27 mouse cellular contexts compared by ENCODE assay signal in the genomic region with DNA sequence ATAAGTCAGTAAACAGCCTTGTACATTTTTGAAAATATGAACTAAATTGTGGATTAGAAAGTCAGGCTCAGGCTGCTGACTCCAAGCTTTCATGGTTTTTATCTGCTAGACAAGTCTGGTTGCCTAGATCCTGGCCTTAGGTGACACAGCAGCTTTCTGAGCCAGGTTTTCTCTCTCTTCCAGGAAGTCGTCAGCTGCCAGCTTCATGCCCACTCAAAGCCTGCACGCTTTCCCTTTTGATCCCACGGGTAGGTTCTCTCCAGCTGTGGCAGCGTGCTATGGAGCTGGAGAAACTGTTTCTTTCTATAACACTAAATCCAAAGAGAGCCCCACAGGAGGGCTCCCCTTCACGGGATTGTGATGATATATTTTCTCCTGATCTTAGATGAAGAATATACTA.
DNase-seq lines count a peak whose midpoint lies in the region; ATAC-seq and TF ChIP-seq lines count a peak whose summit lies in the region.
"Had no signal": no experiment of that assay in that cellular context is flagged by ENCODE, and none has a peak within 500 bp of the region (broad histone marks: within the 10 kb centered on the region; RNA-seq: fewer than 3 reads in every experiment).

No protein-coding gene starts in this region.

- H3K4me2 ChIP-seq in heart, embryonic 12.5 days: no peak overlapping the region
- no peak overlapping the region for H3K4me2 ChIP-seq in liver, postnatal 0 days (ENCODE audit: low read depth, low read length)
- H3K4me2 ChIP-seq: embryonic facial prominence, embryonic 13.5 days; forebrain, embryonic 12.5 days; heart, embryonic 15.5 days; intestine, embryonic 15.5 days; liver, embryonic 15.5 days; midbrain, embryonic 11.5 days had no signal

- TF ChIP-seq EP300 in liver, postnatal 0 days (IDR thresholded peaks at IDR 0.05; ENCODE audit: low read depth): no peak

- H3K36me3 ChIP-seq in heart, embryonic 12.5 days: no peaks in the 10 kb centered on the region
- no peaks in the 10 kb centered on the region for H3K36me3 ChIP-seq in liver, postnatal 0 days (replicated peaks; ENCODE audit: insufficient read depth, low read length)
- H3K36me3 ChIP-seq: embryonic facial prominence, embryonic 13.5 days; forebrain, embryonic 12.5 days; heart, embryonic 15.5 days; hindbrain, embryonic 10.5 days; intestine, embryonic 15.5 days; limb, embryonic 10.5 days; liver, embryonic 15.5 days had no signal

- H3K9me3 ChIP-seq in heart, embryonic 12.5 days (replicated peaks): 0 out of 2 replicates have a peak, but pooled peaks cover 2% of the 10 kb centered on the region
- H3K9me3 ChIP-seq in liver, postnatal 0 days (ENCODE audit: low read length): no peaks in the 10 kb centered on the region
- H3K9me3 ChIP-seq: embryonic facial prominence, embryonic 13.5 days; heart, embryonic 15.5 days; intestine, embryonic 15.5 days; limb, embryonic 10.5 days; liver, embryonic 15.5 days had no signal

- TF ChIP-seq CTCF in gastrocnemius, adult 2 months (IDR thresholded peaks at IDR 0.05): no peak
- TF ChIP-seq CTCF in liver, postnatal 0 days (IDR thresholded peaks at IDR 0.05; ENCODE audit: low read depth): no peak

- H3K9ac ChIP-seq in heart, embryonic 12.5 days: no peak overlapping the region
- no peak overlapping the region for H3K9ac ChIP-seq in liver, postnatal 0 days (replicated peaks)
- H3K9ac ChIP-seq: embryonic facial prominence, embryonic 13.5 days; forebrain, embryonic 12.5 days; heart, embryonic 15.5 days; intestine, embryonic 15.5 days; liver, embryonic 15.5 days had no signal

- H3K27ac ChIP-seq in gastrocnemius, adult 2 months: no peak overlapping the region
- H3K27ac ChIP-seq in heart, embryonic 12.5 days (ENCODE audit: poor library complexity, severe bottlenecking): no peak overlapping the region
- H3K27ac ChIP-seq in liver, postnatal 0 days (ENCODE audit: low read depth): no peak overlapping the region
- H3K27ac ChIP-seq: embryonic facial prominence, embryonic 13.5 days; forebrain, embryonic 12.5 days; heart, embryonic 15.5 days; hindbrain, embryonic 10.5 days; intestine, embryonic 15.5 days; limb, embryonic 10.5 days; liver, embryonic 15.5 days had no signal

- H3K27me3 ChIP-seq in heart, embryonic 12.5 days (replicated peaks): no peaks in the 10 kb centered on the region
- no peaks in the 10 kb centered on the region for H3K27me3 ChIP-seq in liver, postnatal 0 days (ENCODE audit: insufficient read depth, low read length)
- H3K27me3 ChIP-seq: embryonic facial prominence, embryonic 13.5 days; forebrain, embryonic 12.5 days; heart, embryonic 15.5 days; intestine, embryonic 15.5 days; liver, embryonic 15.5 days had no signal

- no peak for ATAC-seq in heart, embryonic 12.5 days (ENCODE audit: insufficient number of reproducible peaks, low FRiP score)
- ATAC-seq in liver, postnatal 0 days: no peak
- ATAC-seq: CD4-positive, CD25-positive, alpha-beta regulatory T cell, adult 4 months; hindbrain, embryonic 16.5 days; intestine, embryonic 15.5 days had no signal

- intact Hi-C loops in gastrocnemius, adult 2 months (cut with DNase I): no loop called here
- intact Hi-C loops in heart, postnatal 10 days (cut with DNase I): no loop called here
- intact Hi-C loops in left cerebral cortex, postnatal 36 days (cut with DNase I): no loop called here

- peak; percentile 14 for DNase-seq in gastrocnemius, adult 2 months
- no peak for DNase-seq in gastrocnemius, postnatal 10 days
- DNase-seq in heart, postnatal 10 days: peak; percentile 34 to 36
- peak; percentile 14 to 15 for DNase-seq in right cerebral cortex, adult 2 months (ENCODE audit: low spot score in 2 of 2)
- DNase-seq in right cerebral cortex, postnatal 14 days: no peak
- DNase-seq in left cerebral cortex, postnatal 36 days (ENCODE audit: low spot score in 2 of 2): peak; percentile 16 to 25
- DNase-seq in liver, postnatal 0 days: no peak
- DNase-seq: adrenal gland, postnatal 14 days; cerebellum, adult 11 months; cerebellum, adult 9-11 months; gastrocnemius, postnatal 36 days; kidney, adult 8-10 months; kidney, postnatal 14 days; liver; lung, postnatal 10 days had no signal

- no peak overlapping the region for H3K4me3 ChIP-seq in gastrocnemius, adult 2 months
- H3K4me3 ChIP-seq in heart, embryonic 12.5 days: no peak overlapping the region
- H3K4me3 ChIP-seq in liver, postnatal 0 days (ENCODE audit: low read depth, low read length): no peak overlapping the region
- H3K4me3 ChIP-seq: embryonic facial prominence, embryonic 13.5 days; erythroblast, embryonic 14.5 days; forebrain, embryonic 12.5 days; heart, embryonic 15.5 days; hindbrain, embryonic 10.5 days; intestine, embryonic 15.5 days; limb, embryonic 10.5 days; liver, embryonic 15.5 days had no signal

- WGBS in heart, embryonic 12.5 days: 45% methylated on average over 5 of the region's 5 CpGs
- WGBS in liver, postnatal 0 days (ENCODE audit: insufficient replicate concordance): 60% methylated on average over 5 of the region's 5 CpGs

- H3K4me1 ChIP-seq in heart, embryonic 12.5 days (replicated peaks): no peaks in the 10 kb centered on the region
- no peaks in the 10 kb centered on the region for H3K4me1 ChIP-seq in liver, postnatal 0 days (ENCODE audit: insufficient read depth)
- H3K4me1 ChIP-seq: embryonic facial prominence, embryonic 13.5 days; forebrain, embryonic 12.5 days; heart, embryonic 15.5 days; hindbrain, embryonic 10.5 days; intestine, embryonic 15.5 days; limb, embryonic 10.5 days; liver, embryonic 15.5 days had no signal

Comparison
In these comparisons a context has a peak if more than half of its experiments do, and no peak if none do; other contexts are left out.
1. DNase-seq: peak in gastrocnemius, adult 2 months (single experiment), heart, postnatal 10 days (2 of 2), right cerebral cortex, adult 2 months (2 of 2) and left cerebral cortex, postnatal 36 days (2 of 2); none in gastrocnemius, postnatal 10 days (single experiment), right cerebral cortex, postnatal 14 days (single experiment) and liver, postnatal 0 days (single experiment).